Mouse (Mus musculus) intestine, embryonic 14.5 days (tissue): ENCODE results near the gene Vmn2r37. TPM values are rescaled to one million over a fixed set of nuclear protein-coding genes. Genes with fewer than 3 reads are reported as not detected.
"Not testable (repeated sequence)": the region's sequence is repeated elsewhere in the genome, so short reads cannot be mapped to it uniquely, and the experiment has no call there.

Experiments used
- ATAC-seq: fragments of 200-750 bp; cut with Nextera tagmentation; replicated peaks from 2 replicates; pipeline ENCODE4 v1.8.0; 2017; ENCODE audit warnings: low read depth, moderate number of reproducible peaks, moderate TSS enrichment, moderate library complexity; ENCODE audit not compliant: low FRiP score, low TSS enrichment
- DNase-seq: peaks from one replicate; pipeline ENCODE4 v3.0.0-alpha.2; 2018; ENCODE audit warnings: low spot score
- H3K27ac ChIP-seq: fragments of 300-500 bp; sonication (generic); 2 replicates; pipeline ENCODE4 v1.5.1; 2014; ENCODE audit warnings: low read depth, mild to moderate bottlenecking, control low read depth
- H3K27me3 ChIP-seq: fragments of 300-500 bp; sonication (generic); replicated peaks from 2 replicates; pipeline ENCODE4 v1.6.1; 2014; ENCODE audit warnings: low read length, control low read depth; ENCODE audit not compliant: control insufficient read depth, insufficient read depth
- H3K36me3 ChIP-seq: fragments of 300-500 bp; sonication (generic); 2 replicates; pipeline ENCODE4 v1.6.1; 2014; ENCODE audit warnings: low read length, control low read depth; ENCODE audit not compliant: control insufficient read depth, insufficient read depth
- H3K4me1 ChIP-seq: fragments of 300-500 bp; sonication (generic); replicated peaks from 2 replicates; pipeline ENCODE4 v1.6.1; 2014; ENCODE audit warnings: low read length, control low read depth, mixed read lengths; ENCODE audit not compliant: control insufficient read depth, insufficient read depth
- H3K4me2 ChIP-seq: fragments of 300-500 bp; sonication (generic); 2 replicates; pipeline ENCODE4 v1.6.1; 2014; ENCODE audit warnings: low read length
- H3K4me3 ChIP-seq: fragments of 300-500 bp; sonication (generic); 2 replicates; pipeline ENCODE4 v1.5.1; 2014; ENCODE audit warnings: low read depth, low read length, control low read depth, mixed read lengths
- H3K9ac ChIP-seq: fragments of 300-500 bp; sonication (generic); 2 replicates; pipeline ENCODE4 v1.6.1; 2014; ENCODE audit warnings: mild to moderate bottlenecking, low read length
- H3K9me3 ChIP-seq: fragments of 300-500 bp; sonication (generic); 2 replicates; pipeline ENCODE4 v1.6.1; 2016; ENCODE audit warnings: low read length, control low read depth; ENCODE audit not compliant: control insufficient read depth
- WGBS: fragments of 180-500 bp; shearing (Covaris S2); extraction: QIAGEN DNeasy Blood & Tissue Kit; methylation state at CpG from one replicate; pipeline ENCODE4 v1.1.7; 2014; 5-methylcytosine and 5-hydroxymethylcytosine counted together
- polyA plus RNA-seq: library from polyadenylated mRNA; unstranded; fragments of >200 nt; fragmentation: Nextera tagmentation; extraction: Ambion mirVana; gene quantifications from 2 replicates; pipeline ENCODE4 v1.2.1, GENCODE M21; 2014

Vmn2r37 gene
- polyA plus RNA-seq = not detected in 2 replicates

DNA sequence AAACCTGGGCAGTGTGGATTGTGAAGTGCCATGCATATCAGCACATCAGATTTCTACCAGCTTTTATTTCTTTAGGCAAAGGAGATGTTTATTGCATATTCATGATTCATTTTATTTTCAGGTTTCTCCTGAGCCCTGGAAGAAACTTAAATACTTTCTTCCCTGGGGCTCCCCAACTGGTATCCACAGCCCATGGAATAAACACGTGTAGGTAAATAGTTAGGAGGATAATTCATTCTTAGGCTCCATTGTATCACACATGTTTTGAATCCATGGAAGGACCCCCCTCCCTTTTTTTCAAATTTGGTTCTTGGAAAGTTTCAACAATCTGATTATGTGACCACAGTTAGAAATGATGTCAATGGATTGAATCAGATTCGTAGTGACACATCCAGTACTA lies at the start of gene Vmn2r37:
Vmn2r37 (minus strand) TSS at position 101 of the 400 bp plus-strand sequence.
- WGBS = 34% methylated on average over 1 of the region's 2 CpGs
- H3K4me3 ChIP-seq, ATAC-seq, H3K9ac ChIP-seq, H3K27ac ChIP-seq, H3K4me1 ChIP-seq, DNase-seq, H3K36me3 ChIP-seq, H3K27me3 ChIP-seq, H3K4me2 ChIP-seq, H3K9me3 ChIP-seq: not testable (repeated sequence)

Other genes with a start within 250 kb of the Vmn2r37 start
- not detected in 2 replicates for gene Vmn2r39, start 192.9 kb downstream of the Vmn2r37 start, polyA plus RNA-seq
- not detected in 2 replicates for gene Vmn2r38, start 125.8 kb downstream of the Vmn2r37 start, polyA plus RNA-seq